Mouse (Mus musculus) liver, postnatal 0 days (tissue): ENCODE data around the gene Cmtr1.

ENCODE experiments used
- CTCF ChIP-seq: sonication (generic); IDR thresholded peaks from 2 replicates; pipeline ENCODE4 v1.5.1; 2016; ENCODE audit warnings: antibody characterized with exemption, low read depth
- EP300 ChIP-seq: IDR thresholded peaks from 2 replicates; pipeline ENCODE4 v1.6.1; 2016; ENCODE audit warnings: antibody characterized with exemption, low read depth, mild to moderate bottlenecking

DNA sequence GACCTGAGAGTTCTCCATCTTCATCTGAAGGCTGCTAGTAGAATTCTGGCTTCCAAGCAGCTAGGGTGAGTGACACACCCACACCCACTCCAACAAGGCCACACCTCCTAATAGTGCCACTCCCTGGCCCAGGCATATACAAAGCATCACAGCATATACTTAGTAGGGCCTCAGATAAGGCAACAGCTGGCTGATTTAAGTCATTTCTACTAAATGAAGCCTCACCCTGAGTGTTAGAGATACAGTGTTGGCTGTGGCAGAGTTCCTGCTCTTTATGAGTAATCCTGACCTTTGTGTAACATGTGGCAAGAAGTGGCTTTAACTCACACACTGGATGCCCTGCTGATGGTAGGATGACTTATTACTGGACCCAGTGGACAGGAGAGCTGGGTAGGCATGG, 9.5 kb downstream of the Cmtr1 start:
- TF ChIP-seq CTCF (no peak), EP300 (no peak)
